Mouse (Mus musculus) heart, adult 2 months (tissue): Measurements from ENCODE around the gene Smndc1. TPM values are rescaled to one million over a fixed set of nuclear protein-coding genes. Genes with fewer than 3 reads are reported as not detected.

Source experiments
- DNase-seq, 2 experiments: peaks; one replicate each; pipeline ENCODE4 v3.0.0; 2021
- H3K27ac ChIP-seq: fragments of 200-600 bp; 2 replicates; pipeline ENCODE4 v1.8.1; 2022
- H3K27me3 ChIP-seq: fragments of 200-500 bp; 2 replicates; pipeline ENCODE4 v1.6.1; 2012; ENCODE audit warnings: mild to moderate bottlenecking, low read length, inconsistent platforms, mixed read lengths; ENCODE audit not compliant: control insufficient read depth, insufficient read depth
- H3K36me3 ChIP-seq: fragments of 200-500 bp; 2 replicates; pipeline ENCODE4 v1.6.1; 2012; ENCODE audit warnings: low read length, inconsistent platforms; ENCODE audit not compliant: control insufficient read depth, insufficient read depth
- H3K4me1 ChIP-seq: fragments of 200-500 bp; 2 replicates; pipeline ENCODE4 v1.6.1; 2011; ENCODE audit warnings: low read length; ENCODE audit not compliant: control insufficient read depth, insufficient read depth
- H3K4me3 ChIP-seq: fragments of 200-600 bp; 2 replicates; pipeline ENCODE4 v1.8.1; 2022
- H3K79me2 ChIP-seq: fragments of 200-500 bp; replicated peaks from 2 replicates; pipeline ENCODE4 v1.6.1; 2012; ENCODE audit warnings: mild to moderate bottlenecking, inconsistent platforms, low read length, moderate library complexity, mixed read lengths; ENCODE audit not compliant: control insufficient read depth, insufficient read depth
- H3K9ac ChIP-seq: fragments of 200-500 bp; 2 replicates; pipeline ENCODE4 v1.6.1; 2012; ENCODE audit warnings: low read depth, mild to moderate bottlenecking, control low read depth, inconsistent platforms, low read length, mixed read lengths
- CTCF ChIP-seq: fragments of 200-600 bp; IDR thresholded peaks from 2 replicates; pipeline ENCODE4 v1.8.1; 2022; ENCODE audit warnings: antibody characterized with exemption, mild to moderate bottlenecking, moderate library complexity
- EP300 ChIP-seq: fragments of 200-500 bp; IDR thresholded peaks from 2 replicates; pipeline ENCODE4 v1.6.1; 2011; ENCODE audit warnings: low read depth, low read length, control low read depth; ENCODE audit not compliant: insufficient read depth
- POLR2A ChIP-seq: fragments of 200-500 bp; IDR thresholded peaks from 2 replicates; pipeline ENCODE4 v1.6.1; 2011; ENCODE audit warnings: mild to moderate bottlenecking, low read depth, low read length, control low read depth; ENCODE audit not compliant: insufficient read depth
- WGBS: fragments of 180-500 bp; shearing (Covaris S2); methylation state at CpG from one replicate; pipeline ENCODE4 v1.1.7; 2018; 5-methylcytosine and 5-hydroxymethylcytosine counted together
- intact Hi-C: fragments of 180-260 bp; cut with DNase I; formaldehyde crosslinking; loops from one replicate; pipeline ENCODE4 v1.15.1; 2025
- polyA plus RNA-seq: library from polyadenylated mRNA; depleted of rRNA; stranded (reverse); fragments of >200 nt; gene quantifications from 2 replicates; pipeline ENCODE4 v1.2.3, GENCODE M21; 2012
- total RNA-seq, 2 experiments: library from RNA; stranded (reverse); gene quantifications; 2 replicates each; pipeline ENCODE4 v1.2.3; 2021

The Smndc1 gene
- total and polyA plus RNA-seq, 3 experiments = 6.2 to 35.5 (median 32.7) TPM

DNA sequence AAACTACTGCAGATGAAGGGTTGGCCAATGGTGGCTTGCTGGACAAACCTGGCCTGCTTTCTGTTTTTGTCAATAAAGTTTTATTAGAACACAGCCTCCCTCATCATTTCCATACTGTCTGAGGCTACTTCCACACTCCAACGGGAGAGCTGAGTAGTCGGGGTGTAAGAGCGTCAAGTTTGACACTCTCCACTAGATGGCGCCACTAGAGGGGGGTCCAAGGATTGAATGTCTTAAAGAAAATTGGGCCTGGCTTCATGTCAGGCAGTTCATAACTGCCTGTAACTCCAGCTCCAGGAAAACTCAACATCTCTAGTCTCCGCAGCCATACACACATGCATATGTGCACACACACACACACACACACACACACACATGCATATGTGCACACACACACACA, 29.5 kb upstream of the Smndc1 start:
- no peaks in the 10 kb centered on the region for H3K27me3 ChIP-seq
- no peaks in the 10 kb centered on the region for H3K36me3 ChIP-seq
- DNase-seq = peak; percentile 43 to 45
- no peak for TF ChIP-seq POLR2A
- TF ChIP-seq CTCF = peak; percentile 81
- H3K27ac ChIP-seq = no peak overlapping the region
- no peak overlapping the region for H3K4me3 ChIP-seq
- no peak overlapping the region for H3K9ac ChIP-seq
- H3K4me1 ChIP-seq = peaks cover 1% of the 10 kb centered on the region; the same call in 1 of the 2 replicates
- 37% methylated on average over 5 of the region's 5 CpGs for WGBS
- intact Hi-C loops = loop anchor here (1.0 to 5.0 kb wide), 2 partner anchors 112 to 159 kb away; no protein-coding TSS in a partner anchor
- no peaks in the 10 kb centered on the region for H3K79me2 ChIP-seq

DNA sequence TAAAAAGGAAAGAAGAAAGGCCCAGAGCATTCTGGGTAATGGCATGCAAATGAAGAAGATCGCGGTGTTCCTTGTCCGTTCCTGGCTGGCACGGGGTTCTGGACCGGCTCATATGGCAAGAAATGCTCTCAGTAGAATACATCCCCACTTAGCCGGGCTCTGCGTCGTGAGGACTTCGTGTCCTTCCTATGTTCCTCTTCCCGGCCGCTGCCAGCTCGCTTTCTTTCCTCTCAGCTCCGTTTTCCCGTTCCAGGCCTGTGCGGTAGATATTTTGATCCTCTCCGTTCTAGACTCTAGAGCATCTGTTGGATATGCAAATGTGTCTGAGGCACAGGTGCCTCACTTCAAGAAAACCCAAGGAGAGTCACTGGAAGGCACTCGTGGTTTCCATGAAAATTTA, 24.8 kb upstream of the Smndc1 start:
- Histone ChIP-seq H3K27ac (no peak overlapping the region), H3K36me3 (no peaks in the 10 kb centered on the region), H3K4me3 (no peak overlapping the region), H3K27me3 (no peaks in the 10 kb centered on the region), H3K9ac (no peak overlapping the region), H3K79me2 (no peaks in the 10 kb centered on the region), H3K4me1 (no peaks in the 10 kb centered on the region)
- no peak for DNase-seq
- TF ChIP-seq CTCF (no peak), POLR2A (no peak), EP300 (no peak)
- intact Hi-C loops = no loop called here
- whole genome bisulfite sequencing = 81% methylated on average over 17 of the region's 17 CpGs

DNA sequence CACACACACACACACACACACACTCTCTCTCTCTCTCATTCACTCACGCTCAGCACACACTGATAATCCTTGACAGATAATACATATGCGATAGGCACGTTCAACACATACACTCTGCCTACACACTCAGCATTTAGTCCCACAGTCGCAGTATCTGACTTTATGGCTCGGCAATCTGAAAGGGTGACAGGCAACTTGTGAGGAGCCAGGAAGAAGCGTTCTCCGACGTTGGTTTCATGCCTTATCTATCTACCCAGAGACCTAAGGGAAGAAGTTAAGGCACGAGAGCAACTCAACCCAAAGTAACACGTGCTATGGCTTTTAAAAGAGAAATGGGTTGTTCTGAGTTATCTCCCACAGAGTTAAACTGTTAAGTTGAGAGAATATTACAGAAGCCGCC, 24.3 kb upstream of the Smndc1 start:
- no peak for DNase-seq
- TF ChIP-seq CTCF = no peak
- TF ChIP-seq EP300 = no peak
- TF ChIP-seq POLR2A = no peak
- H3K4me3 ChIP-seq = no peak overlapping the region
- H3K27ac ChIP-seq = no peak overlapping the region
- no peaks in the 10 kb centered on the region for H3K4me1 ChIP-seq
- intact Hi-C loops = no loop called here
- H3K9ac ChIP-seq = no peak overlapping the region
- no peaks in the 10 kb centered on the region for H3K79me2 ChIP-seq
- no peaks in the 10 kb centered on the region for H3K36me3 ChIP-seq
- H3K27me3 ChIP-seq = no peaks in the 10 kb centered on the region
- WGBS = 66% methylated on average over 11 of the region's 11 CpGs

DNA sequence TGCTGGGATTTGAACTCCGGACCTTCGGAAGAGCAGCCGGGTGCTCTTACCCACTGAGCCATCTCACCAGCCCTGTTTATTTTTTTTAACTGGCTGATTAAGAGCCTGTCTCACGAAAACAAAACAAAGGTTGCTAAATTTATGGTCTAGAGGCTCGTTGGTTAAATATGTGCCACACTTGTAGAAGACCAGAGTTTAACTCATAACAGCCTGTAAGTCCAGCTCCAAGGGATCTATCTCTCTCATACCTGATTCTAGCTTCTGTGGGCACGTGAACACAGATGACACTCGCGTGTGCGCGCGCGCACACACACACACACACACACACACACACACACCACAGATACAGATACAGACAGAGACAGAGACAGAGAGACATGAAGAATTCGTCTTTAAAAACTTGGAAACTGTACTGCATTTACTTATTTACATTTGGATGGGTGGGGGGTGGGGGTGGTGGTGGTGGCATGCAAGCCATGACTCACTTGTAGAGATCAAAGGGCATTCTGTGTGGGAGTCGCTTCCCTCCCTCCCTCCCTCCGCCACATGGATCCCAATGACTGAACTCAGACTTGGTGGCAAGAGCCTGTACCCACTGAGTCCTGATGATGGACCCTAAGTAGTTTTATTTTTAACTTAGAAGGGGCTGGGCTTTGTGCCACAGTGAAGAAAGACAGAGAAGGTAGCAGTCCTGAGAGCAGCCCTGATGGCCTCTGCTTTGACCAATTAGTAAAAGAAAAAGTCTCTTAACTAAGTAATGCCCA, 23.4 kb upstream of the Smndc1 start:
- Histone ChIP-seq H3K4me3 (no peak overlapping the region), H3K36me3 (no peaks in the 10 kb centered on the region), H3K79me2 (no peaks in the 10 kb centered on the region), H3K27me3 (no peaks in the 10 kb centered on the region), H3K4me1 (no peaks in the 10 kb centered on the region), H3K9ac (no peak overlapping the region), H3K27ac (no peak overlapping the region)
- TF ChIP-seq POLR2A (no peak), CTCF (no peak), EP300 (no peak)
- intact Hi-C loops = no loop called here
- WGBS = 80% methylated on average over 15 of the region's 15 CpGs
- DNase-seq = no peak

DNA sequence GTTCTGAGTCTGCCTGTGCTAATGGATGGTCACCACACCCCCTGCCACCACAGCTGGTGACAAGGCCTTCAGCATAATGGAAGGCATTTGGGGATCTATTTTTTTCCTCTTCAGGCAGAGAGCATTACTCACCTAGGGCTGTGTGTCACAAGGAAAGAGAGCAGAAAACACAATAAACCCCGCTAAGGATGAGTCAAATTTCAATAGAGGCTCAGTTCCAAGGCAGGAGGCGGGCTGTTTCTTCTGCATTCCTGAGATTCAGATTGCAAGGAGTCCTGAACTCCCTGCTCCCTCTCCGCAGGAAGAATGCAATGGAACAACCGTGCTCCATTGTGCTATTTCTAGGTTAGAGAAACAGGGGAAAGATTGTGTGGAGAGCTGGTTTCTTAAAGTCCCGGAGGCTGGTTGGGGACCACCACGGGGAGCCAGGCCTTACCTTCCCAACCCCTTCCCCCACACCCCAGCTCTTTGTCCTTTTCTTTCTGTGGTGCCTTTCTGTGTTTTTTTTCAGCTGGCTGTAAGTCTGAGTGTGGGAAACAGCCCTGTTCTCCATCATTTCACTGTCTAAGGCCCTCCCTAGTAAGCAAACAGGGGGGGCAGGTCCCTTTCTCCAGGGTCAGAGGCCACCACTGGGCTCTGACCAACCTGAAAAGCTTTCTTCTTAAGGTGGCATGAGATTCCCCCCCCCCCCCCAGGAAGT, 21.9 kb upstream of the Smndc1 start:
- no peaks in the 10 kb centered on the region for H3K36me3 ChIP-seq
- intact Hi-C loops = no loop called here
- H3K27ac ChIP-seq = no peak overlapping the region
- TF ChIP-seq POLR2A (no peak), CTCF (no peak), EP300 (no peak)
- H3K27me3 ChIP-seq = no peaks in the 10 kb centered on the region
- WGBS = 33% methylated on average over 6 of the region's 6 CpGs
- no peaks in the 10 kb centered on the region for H3K79me2 ChIP-seq
- no peaks in the 10 kb centered on the region for H3K4me1 ChIP-seq
- H3K4me3 ChIP-seq = no peak overlapping the region
- H3K9ac ChIP-seq = no peak overlapping the region
- no peak for DNase-seq
